Mouse (Mus musculus) 3T3-L1 (cell line): ENCODE data around the gene Olfm2.

Experiments used
- DNase-seq: peaks from one replicate; pipeline ENCODE4 v3.0.0-alpha.2; 2015; ENCODE audit warnings: low read depth, low spot score

Olfm2 gene

DNA sequence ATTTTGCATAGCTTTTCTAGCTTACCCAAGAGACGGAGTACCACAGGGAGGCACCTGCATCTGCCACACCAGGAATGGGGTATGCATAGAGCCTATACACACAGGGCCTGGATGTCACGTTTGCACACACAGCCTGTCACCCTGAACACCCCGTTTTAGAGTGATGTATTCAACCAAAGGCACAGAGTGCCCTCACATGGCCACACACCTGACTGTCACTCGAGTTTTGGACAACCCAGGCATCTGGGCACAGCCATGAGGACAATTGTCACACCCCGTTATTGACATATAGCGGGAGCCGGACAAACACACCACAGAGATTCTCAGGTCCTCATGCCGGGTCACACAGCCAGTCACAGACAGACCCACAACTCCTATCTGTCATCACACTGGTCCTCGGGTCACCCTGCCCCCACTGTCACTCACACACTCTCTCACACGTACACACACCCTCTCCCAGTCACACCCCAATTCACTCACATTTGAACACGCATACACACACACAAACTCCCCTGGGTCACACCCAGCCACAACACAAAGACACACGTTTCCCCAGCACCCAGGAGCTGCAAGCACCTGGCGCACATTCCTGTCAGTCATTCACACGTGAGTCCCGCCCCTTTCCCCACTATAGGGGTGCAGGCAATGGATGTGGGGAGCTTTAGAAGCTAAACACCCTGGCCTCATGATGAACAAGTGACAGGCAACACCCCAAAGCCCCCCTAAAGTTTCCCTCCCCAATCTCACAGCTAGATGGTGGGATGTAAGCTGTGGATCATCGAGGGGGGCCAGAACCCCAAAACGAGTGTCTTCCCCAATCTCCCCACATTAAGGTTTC lies 801 bp downstream of the Olfm2 start:
- DNase-seq: no peak

DNA sequence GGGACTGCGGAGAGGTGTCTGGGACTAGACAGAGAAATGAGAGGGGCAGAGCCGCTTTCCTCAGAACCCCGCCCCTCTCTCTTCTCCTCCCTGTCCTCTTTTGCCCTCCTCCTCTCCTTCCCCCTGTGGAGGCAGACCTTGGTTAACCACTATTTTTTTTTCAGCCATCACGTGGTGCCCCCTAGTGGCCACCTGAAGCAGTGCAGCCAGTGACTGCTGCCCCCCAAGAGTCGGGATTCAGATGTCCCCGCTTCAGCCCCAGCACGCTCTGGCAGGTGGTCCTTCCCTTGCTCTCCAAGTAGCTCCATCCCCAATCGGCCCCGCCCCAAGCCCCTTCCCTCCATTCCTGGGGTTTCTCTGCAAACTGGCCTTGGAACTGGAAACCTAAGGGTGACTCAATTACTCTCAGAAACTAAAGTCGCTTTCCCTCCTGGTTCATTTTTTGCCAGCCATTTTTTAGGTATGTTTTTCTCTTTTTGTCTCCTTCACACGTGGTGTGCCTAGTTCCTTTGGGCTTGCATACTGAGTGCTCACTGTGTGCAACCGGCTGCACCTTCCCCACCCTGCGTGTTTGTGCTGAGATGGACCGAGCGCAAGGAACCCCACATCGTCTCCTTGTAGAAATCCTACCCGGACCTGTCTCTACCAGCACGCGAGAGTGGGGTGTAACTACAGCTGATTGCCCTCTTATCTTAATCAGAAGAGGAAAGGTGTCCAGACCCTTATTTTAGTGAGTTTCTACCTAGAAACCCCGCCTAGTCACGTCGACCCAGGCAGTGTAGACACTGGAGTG lies 2.0 kb downstream of the Olfm2 start:
- DNase-seq: no peak

GRCm38 (mm10) chr9:20740407-20740806 lies 5.7 kb downstream of the Olfm2 start:
- peak; percentile 91 for DNase-seq

- DNase-seq: peak; percentile 68
Observed at GRCm38 (mm10) chr9:20738251-20738999, 7.7 kb downstream of the Olfm2 start.

DNA sequence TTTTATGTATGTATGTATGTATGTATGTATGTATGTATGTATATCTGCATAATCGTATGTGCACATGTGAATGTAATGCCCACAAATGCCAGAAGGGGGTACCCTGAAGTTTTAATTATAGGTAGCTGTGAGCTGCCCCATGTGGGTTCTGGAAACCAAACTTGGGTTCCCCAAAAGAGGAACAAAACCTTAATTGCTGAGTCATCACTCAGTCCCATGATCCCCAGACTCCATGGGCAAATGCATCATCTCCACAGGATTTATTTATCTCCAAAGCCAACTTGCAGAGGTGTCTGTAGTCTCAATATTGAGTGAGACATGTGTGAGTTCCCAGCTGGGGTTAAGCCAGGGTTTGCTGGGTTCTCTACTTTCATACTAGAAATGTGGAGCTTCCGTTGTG lies 8.9 kb downstream of the Olfm2 start:
- DNase-seq: no peak

DNA sequence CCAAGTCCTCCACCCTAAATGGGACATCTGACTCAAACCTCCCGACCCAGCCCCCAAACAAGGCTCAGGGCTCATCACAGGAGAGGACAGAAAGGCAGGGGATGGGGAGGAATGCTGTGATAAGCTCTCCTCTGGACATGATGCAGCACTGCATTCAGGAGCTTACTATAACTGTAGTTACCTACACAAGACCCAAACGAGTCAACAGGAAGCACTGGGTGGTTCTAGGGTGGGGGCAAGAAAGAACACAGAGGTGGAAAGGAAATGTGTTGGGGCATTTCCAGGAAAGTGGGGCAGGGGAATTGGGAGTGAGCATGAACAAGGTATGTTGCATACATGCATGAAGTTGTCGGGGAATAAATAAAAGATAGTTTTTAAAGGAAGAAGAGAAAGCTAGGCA lies 11.5 kb downstream of the Olfm2 start:
- DNase-seq: no peak

GRCm38 (mm10) chr9:20731797-20732196 lies 14.4 kb downstream of the Olfm2 start:
- no peak for DNase-seq

DNA sequence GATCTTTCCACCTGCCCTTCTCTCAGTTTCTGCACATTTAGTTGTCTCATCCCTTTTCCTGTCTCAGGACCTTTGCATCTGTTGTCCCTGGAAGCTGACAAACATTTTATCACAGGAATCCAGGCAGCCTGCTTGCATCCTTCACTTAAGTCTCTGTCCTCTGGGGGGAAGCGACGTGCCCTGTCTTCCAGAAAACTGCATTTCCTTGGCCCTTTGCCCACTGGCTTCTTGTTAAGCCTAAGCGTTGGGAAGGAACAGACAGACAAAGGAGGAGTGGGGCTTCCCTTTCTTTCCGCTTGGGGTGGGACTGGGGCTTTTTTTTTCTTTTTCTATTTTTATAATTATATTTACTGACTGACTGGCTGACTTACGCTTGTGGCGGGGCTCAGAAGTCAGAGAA lies 16.7 kb downstream of the Olfm2 start:
- peak; percentile 24 for DNase-seq

- no peak for DNase-seq
Observed at GRCm38 (mm10) chr9:20727601-20728113, 18.5 kb downstream of the Olfm2 start.

GRCm38 (mm10) chr9:20726859-20727600 lies 19.1 kb downstream of the Olfm2 start:
- DNase-seq: no peak

- no peak for DNase-seq
Observed at GRCm38 (mm10) chr9:20726134-20726858, 19.9 kb downstream of the Olfm2 start.

DNA sequence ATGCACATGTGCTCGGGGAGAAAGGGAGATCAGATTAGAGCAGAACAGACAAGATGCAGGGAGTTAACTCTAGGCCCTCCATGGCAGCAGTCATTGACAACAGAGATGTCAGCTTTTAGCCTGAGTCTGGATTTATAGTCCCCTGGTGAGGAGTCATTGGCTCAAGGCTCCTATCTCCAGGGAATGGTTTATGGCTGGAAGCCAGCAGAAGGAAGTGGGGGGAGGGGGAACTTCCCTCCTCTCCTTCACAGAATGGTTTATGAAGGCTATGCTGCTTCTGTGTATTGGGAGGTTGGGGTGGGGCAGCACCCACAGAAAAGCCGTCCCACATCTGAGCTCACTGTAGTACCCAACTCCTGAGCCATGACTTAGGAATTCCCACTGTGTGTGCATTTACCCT lies 24.6 kb downstream of the Olfm2 start:
- DNase-seq: peak; percentile 33

DNA sequence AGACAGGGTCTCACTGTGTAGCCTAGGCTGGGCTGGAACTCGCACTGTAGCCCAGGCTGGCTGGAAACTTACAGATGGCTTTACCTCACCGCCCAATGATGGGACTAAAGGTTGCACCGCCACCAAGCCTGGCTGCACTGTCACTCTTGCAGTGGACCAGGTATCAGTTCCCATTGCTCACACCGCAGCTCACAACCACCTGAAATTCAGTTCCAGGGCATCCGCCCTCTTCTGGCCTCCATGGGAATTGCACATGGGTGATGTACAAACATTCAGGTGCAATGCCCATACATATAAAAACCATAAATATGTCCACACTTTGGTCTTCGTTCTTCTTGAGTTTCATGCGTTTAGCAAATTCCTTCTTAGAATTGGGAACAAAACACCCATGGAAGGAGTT lies 30.8 kb downstream of the Olfm2 start:
- DNase-seq: no peak

DNA sequence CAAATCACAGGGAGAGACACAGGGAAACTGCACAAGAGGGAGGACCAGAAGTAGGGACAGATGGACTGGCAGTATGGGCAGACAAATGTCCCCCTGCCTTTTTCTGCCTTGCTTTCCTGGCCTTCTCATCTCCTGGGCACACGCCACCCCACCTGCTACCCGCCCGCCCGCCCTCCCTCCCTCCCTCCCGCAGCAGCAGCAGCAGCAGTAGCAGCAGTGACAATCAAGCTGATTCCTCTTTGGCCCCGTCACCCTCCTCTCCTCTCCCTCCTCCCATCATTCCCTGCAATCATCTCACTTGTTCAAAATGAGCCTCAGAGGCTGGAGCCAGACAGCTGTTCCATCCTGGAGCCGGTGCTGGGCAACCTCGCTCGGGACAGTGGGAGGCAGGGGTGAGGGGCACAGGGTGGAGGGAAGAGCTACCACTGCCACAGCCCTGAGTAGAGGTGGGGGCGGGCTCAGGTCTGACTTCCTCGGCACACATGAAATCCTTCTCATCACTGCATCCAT lies 32.6 kb downstream of the Olfm2 start:
- DNase-seq: no peak

DNA sequence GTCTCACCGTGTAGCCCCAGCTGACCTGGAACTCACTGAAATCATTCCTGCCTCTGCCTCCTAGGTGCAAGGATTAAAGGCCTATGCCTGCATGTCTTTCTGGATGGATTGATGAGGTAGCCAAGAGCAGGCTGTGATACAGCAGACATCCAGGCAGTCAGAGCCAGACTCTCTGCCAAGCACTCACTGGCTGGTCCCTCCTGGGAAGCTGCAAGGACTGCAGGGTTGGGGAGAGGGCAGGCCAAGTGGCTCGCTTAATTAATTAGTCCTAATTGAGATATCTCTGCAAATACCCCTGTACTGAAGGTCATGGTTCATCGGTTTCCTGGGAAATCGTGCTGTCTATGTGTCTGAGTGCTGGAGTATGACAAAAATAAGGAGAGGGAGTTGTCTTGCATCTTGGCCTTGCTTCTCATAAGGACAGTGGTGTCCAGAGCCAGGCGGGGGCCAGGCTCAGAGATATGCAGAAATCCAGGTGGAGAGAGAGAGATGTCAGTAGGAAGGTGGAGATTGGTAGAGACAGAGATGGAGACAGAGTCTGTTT lies 33.1 kb downstream of the Olfm2 start:
- DNase-seq: no peak

GRCm38 (mm10) chr9:20710471-20710870 lies 35.7 kb downstream of the Olfm2 start:
- DNase-seq: peak; percentile 77

GRCm38 (mm10) chr9:20705981-20706380 lies 40.2 kb downstream of the Olfm2 start:
- no peak for DNase-seq

DNA sequence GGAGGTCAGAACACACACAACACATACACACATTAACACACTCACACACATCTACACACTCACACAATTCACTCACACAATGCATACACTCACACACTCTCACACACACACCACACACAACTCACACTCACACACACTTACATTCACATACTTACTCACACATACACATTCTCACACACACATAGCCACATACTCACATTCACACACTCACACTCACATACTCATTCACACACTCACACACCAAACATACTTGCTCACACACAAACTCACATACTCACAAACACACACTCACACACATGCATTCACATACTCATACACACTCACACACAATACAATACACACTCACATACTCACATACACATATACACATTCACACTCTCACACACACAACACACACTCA lies 40.7 kb downstream of the Olfm2 start:
- no peak for DNase-seq

GRCm38 (mm10) chr9:20703832-20704380 lies 42.2 kb downstream of the Olfm2 start:
- no peak for DNase-seq

DNA sequence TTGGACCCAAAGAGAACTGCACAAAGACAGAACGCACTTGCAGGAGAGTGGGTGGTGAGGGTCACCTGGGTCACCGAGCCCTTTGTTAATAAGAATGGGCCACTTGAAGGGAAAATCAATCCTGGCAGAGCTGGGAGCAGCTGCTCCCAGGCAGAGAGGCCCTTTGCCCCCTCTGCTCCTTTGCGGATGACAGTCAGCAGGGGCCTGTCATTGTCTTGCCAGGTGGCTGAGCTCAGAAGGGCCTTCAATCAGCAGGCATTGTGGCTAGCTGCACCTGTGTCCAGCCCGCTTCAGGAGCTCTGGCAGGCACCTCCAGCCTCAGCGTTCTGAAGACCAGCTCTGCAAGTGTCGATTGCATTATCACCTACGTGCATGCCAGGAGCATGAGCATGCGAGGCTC lies 48.7 kb downstream of the Olfm2 start:
- DNase-seq: no peak
